Mouse (Mus musculus): ENCODE results near the gene Npff. TPM values are rescaled to one million over a fixed set of nuclear protein-coding genes. Genes with fewer than 3 reads are reported as not detected.
A peak's percentile ranks its signal among the peaks of the same experiment; 100 is the strongest.

The Npff gene
- total RNA-seq, 2 experiments from 2014 or later = 5.9 to 8.6 TPM

DNA sequence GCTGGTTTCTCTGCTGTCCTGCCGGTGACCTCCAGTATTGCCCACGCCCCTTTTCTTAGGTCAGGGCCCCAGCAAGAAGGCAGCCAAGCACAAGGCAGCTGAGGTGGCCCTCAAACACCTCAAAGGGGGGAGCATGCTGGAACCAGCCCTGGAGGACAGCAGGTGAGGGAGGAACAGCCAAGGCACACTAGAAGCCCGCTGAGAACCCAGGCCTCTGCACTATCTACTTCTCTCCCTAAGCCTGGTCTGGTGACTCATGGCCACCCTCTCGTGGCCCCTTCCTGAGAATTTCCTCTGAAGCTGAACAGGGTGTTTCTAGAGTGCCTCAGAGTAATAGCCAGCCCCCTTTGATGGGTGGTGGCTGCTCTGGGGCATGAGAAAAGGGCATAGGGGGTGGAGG, 4.3 kb downstream of the Npff start:
- DNase-seq (ENCODE audit: low spot score in 2 of 2) = no peak

GRCm38 (mm10) chr15:102519211-102520141, 5.3 kb downstream of the Npff start:
- no peak for DNase-seq (ENCODE audit: low spot score in 2 of 2)

GRCm38 (mm10) chr15:102518859-102519201, 5.9 kb downstream of the Npff start:
- DNase-seq (ENCODE audit: low spot score in 2 of 2) = no peak

- DNase-seq (ENCODE audit: low spot score in 2 of 2) = peak; percentile 97 to 99
Measured at GRCm38 (mm10) chr15:102517976-102518858, 6.5 kb downstream of the Npff start, which contains the start of gene Tarbp2. Gene Tarbp2, plus strand, starts transcription at chr15:102518192.

DNA sequence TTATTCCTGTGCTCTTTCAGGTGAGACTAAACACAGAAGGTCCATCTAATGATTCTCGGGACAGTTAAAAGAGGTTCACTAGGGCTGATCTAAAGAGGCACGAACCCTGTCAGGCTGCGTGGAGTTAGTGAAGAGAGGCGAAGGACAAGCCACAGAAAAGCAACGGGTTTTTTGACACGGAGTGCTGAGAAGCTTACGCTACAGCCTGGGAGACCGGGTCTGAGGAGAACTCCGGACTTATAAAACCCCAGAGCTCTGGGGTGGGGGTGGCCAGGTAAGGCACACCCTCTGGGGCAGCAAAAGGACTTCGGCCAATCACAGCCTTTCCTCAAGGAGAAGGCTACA, 7.1 kb downstream of the Npff start:
- no peak for DNase-seq (ENCODE audit: low spot score in 2 of 2)

- peak in 1 of 2 experiments; percentile 57 for DNase-seq (ENCODE audit: low spot score in 2 of 2)
Measured at GRCm38 (mm10) chr15:102516728-102517404, 7.9 kb downstream of the Npff start, which contains the start of gene Map3k12. Gene Map3k12, minus strand, starts transcription at chr15:102517064.

DNA sequence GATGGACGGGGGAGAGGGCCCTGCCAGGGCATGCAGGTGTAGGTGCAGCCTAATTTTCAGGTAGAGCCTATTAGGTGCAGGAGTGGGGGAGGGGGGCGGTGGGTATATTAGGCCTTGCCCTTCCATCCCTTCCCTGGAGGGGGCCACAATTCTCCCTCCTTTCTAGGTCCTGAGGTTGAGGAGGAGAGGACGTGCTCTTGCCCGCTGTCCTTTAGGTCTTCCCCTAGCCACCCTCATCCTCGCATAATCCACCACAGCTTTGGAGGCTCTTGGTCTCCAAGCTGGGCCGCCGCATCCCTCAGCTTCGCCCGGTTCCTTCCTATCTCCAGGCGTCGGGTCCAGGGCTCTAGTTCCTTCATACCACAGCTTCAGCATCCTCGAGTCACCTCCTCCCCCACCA, 8.4 kb downstream of the Npff start:
- DNase-seq (ENCODE audit: low spot score in 2 of 2) = no peak

GRCm38 (mm10) chr15:102515791-102516190, 9.0 kb downstream of the Npff start:
- DNase-seq (ENCODE audit: low spot score in 2 of 2) = no peak

GRCm38 (mm10) chr15:102515261-102515660, 9.5 kb downstream of the Npff start:
- DNase-seq (ENCODE audit: low spot score in 2 of 2) = no peak

DNA sequence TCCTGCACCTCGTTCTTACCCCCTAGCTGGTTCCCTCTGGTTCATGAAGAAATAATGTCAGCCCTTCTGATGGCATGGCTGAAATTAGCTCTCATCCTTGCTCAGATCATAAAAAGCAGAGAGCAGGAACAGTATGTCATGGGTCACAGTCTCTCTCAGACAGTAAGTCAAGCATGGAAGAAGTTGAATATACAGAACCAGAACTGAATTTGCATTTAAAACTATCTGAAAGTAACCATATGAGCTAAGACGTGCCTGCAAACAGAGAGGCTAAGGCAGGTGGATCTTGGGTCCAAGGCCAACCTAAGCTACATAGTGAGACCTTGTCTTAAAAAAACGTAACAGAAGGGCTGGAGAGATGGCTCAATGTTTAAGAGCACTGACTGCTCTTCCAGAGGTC, 11.7 kb downstream of the Npff start:
- no peak for DNase-seq (ENCODE audit: low spot score in 2 of 2)

- DNase-seq (ENCODE audit: low spot score in 2 of 2) = no peak
Measured at GRCm38 (mm10) chr15:102512471-102512870, 12.3 kb downstream of the Npff start.

DNA sequence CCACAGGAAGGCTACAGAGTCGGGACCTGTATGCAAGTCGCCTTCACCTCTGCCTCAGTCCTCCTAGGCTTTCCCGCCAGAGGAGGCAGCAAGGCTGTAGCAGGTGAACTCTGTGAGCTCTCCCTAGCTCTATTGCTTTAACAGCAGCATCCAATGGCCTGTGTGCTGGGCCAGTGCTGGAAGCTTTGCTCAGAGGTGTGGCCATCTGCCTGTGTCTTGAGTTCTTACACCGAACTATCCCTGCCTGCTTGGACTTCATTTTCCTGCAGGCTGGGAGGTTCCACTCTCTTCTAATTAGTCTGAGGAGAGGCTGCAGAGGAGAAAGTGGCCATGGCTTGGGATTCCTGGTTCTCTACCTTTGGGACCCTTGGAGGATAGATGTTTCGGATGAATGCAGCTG, 12.7 kb downstream of the Npff start:
- DNase-seq (ENCODE audit: low spot score in 2 of 2) = no peak

DNA sequence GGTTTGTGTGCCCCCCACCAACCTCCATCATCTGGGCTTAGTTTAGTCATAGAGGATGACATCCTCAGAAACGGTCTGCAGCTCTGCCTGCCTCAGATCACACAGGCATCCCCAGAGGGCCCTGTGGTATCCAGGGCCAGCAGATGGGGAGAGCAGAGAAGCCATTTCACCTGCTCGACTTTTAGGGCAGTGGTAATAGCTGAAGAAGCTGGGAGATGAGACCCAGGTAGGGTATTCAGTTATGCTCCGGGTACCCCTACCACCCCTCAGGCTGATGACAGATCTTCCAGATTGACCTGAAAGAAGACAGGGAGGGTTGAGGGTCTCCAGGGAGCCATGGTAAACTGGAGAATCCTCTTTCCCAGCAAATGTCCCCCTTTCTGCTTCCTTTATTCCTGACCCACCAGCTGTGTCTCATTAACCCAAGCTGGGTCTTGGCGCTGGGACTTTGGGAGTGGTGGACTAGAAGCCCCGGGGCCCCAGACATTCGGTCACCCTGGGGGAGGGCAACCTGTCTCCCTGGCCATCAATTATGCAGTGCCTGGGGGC, 13.4 kb downstream of the Npff start:
- DNase-seq (ENCODE audit: low spot score in 2 of 2) = no peak

- peak; percentile 63 to 73 for DNase-seq (ENCODE audit: low spot score in 2 of 2)
Measured at GRCm38 (mm10) chr15:102510590-102511284, 14.0 kb downstream of the Npff start.

DNA sequence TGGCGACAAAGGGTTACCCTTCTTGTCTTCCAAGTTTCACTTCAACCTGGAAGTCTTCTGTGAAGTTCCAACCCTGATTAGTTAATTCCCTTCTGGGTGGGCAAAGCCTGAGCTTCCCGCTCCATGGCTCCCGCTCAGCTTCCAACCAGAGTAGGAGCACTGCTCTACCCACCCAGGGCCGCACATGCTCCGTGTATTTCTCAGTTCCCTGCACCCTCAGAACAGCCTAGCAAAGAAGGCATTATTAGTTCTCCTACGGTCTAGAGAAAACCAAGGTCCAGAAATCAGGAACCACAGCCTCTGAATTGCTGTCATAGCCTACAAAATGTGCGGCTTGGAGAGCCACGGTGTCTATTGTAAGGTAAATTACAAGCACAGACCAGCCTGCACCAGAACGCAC, 14.6 kb downstream of the Npff start:
- DNase-seq (ENCODE audit: low spot score in 2 of 2) = no peak

DNA sequence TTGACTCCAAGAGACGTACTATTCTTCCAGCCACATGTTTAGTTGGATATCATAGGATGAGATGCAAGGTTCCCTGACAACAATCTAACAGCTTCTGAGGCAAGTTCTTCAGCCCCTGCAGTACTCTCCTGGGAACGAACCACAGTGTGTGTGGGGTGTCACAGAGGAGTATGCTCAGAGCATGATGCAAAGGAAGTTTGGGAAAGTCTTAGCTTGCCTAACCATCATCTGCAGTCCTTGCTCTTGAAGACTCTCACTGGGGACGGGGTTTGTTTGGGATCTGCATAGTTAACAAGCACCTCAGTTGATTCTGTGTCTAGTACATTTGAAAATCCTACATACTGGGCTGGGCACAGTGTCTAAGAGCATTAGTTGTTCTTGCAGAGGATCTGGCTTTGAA, 16.4 kb downstream of the Npff start:
- no peak for DNase-seq (ENCODE audit: low spot score in 2 of 2)

GRCm38 (mm10) chr15:102507561-102507960, 17.2 kb downstream of the Npff start:
- no peak for DNase-seq (ENCODE audit: low spot score in 2 of 2)

- no peak for DNase-seq (ENCODE audit: low spot score in 2 of 2)
Measured at GRCm38 (mm10) chr15:102506864-102507263, 17.9 kb downstream of the Npff start.

GRCm38 (mm10) chr15:102506464-102506830, 18.3 kb downstream of the Npff start:
- DNase-seq (ENCODE audit: low spot score in 2 of 2) = no peak

DNA sequence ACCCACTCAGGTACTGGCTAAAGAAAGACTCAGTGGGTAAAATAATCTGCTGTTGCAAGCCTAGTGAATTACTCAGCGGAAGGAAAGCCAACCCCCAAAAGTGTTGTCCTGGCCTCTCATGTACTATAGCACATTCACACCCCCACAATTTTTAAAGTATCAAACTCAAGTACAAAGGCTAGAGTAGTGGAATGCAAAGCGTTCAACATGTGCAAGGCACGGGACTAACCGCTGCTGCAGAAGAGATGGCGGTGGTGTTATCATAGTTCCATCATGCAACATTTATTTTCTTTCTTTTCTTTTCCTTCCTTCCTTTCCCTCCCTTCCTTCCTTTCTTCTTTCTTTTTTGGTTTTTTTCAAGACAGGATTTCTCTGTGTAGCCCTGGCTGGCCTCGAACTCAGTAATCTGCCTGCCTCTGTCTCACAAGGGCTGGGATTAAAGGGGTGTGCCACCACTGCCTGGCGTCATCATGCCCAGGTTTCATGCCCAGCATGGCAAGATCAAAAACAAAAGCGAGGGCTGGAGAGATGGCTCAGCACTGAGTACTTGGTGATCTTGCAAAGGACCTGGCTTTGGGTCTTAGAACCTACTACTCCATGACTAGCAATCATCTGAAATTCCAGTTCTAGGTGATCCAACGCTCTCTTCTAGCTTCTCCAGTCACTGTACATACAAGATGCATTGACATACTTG, 18.8 kb downstream of the Npff start:
- no peak for DNase-seq (ENCODE audit: low spot score in 2 of 2)

Measured in adrenal gland, postnatal 4 days (tissue).